Mouse (Mus musculus) urinary bladder, adult 2 months (tissue): ENCODE data around the gene Gm49393. TPM values are rescaled to one million over a fixed set of nuclear protein-coding genes. Genes with fewer than 3 reads are reported as not detected.
"Not testable (repeated sequence)": the region's sequence is repeated elsewhere in the genome, so short reads cannot be mapped to it uniquely, and the experiment has no call there.

Source experiments
- DNase-seq: peaks from one replicate; pipeline ENCODE4 v3.0.0; 2022; ENCODE audit warnings: low spot score
- polyA plus RNA-seq: library from polyadenylated mRNA; depleted of rRNA; stranded (reverse); fragments of >200 nt; gene quantifications from 2 replicates; pipeline ENCODE4 v1.2.3, GENCODE M21; 2012; rRNA removed

Gm49393 gene
- polyA plus RNA-seq: not detected in 2 replicates

GRCm38 (mm10) chr13:60935490-60935889, at the start of gene Gm49393:
Gene Gm49393, minus strand, starts transcription at chr13:60935590.
- DNase-seq: not testable (repeated sequence)

DNA sequence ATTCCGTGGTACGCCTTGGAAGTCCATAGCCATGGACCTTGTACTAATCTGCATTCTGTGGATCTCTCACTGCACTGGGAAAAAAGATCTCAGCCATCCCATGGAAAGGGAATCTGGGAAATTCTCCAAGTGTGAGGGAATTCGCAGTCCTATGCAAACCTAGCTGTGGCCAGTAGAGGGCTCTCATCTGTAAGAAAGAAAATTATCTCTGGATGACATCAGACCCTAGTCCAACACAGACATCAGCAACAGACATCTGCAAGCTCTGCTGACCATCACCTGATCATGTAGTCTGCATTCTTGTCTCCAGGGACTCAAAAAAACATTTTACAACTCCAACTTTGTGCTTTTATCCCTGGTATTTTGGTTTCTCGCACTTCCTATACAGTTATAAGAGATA, 36.9 kb upstream of the Gm49393 start:
- not testable (repeated sequence) for DNase-seq

DNA sequence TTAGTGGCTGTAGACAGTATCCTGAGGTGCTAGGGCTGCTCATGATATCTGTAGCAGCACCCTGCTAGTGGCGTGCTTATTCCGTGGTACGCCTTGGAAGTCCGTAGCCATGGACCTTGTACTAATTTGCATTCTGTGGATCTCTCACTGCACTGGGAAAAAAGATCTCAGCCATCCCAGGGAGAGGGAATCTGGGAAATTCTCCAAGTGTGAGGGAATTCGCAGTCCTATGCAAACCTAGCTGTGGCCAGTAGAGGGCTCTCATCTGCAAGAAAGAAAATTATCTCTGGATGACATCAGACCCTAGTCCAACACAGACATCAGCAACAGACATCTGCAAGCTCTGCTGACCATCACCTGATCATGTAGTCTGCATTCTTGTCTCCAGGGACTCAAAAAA, 28.6 kb upstream of the Gm49393 start:
- DNase-seq: not testable (repeated sequence)

GRCm38 (mm10) chr13:60961706-60962105, 26.3 kb upstream of the Gm49393 start:
- DNase-seq: no peak

DNA sequence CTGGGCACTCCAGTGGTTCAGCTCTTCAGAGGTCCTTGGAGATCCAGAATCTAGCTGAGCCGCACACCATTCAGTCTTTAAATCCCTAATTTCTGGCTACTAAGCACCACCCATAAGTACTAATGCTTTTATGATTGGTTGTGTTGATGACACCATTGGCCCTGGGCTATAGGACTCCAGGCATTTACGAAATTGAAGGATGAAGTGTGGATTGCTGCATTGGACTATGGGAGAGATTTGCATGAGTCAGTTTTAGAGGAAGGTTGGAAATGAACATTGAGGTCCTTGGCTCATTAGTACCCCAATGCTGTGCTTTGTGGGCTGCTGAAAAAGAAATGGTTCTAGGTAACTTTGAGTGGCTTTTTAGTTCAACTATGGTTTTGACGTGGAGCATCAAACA, 6.5 kb upstream of the Gm49393 start, which contains the start of gene Tpbpa:
Gene Tpbpa, minus strand, starts transcription at position 101 of the 400 bp plus-strand sequence.
- not testable (repeated sequence) for DNase-seq

DNA sequence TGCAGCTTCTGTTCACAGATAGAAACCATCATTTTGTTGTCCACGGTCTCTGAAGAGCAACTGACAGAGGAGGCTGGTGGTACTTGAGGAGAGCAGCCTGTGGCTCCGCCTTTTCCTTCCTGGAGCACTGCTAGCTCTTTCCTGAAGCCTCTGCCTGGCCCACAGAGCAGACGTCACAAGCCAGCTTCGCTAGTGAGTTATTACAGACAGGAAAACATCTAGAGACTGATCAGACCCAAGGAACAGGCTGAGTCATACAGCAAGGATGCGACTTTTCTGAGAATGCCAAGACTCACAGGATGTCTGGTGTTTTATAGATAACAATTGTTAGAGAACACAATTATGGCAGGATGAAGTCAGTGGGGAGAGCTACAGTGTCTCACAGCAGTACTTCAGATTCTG, 1.1 kb upstream of the Gm49393 start, which contains the start of the genes Gm49391 and Ctla2a:
Gene Gm49391, minus strand, starts transcription at position 72 of the 402 bp plus-strand sequence.
Gene Ctla2a, minus strand, starts transcription at position 126 of the 402 bp plus-strand sequence.
- no peak for DNase-seq

GRCm38 (mm10) chr13:60904780-60905179, 30.6 kb downstream of the Gm49393 start, which contains the start of gene Tpbpb:
Gene Tpbpb, minus strand, starts transcription at chr13:60904880.
- DNase-seq: not testable (repeated sequence)

DNA sequence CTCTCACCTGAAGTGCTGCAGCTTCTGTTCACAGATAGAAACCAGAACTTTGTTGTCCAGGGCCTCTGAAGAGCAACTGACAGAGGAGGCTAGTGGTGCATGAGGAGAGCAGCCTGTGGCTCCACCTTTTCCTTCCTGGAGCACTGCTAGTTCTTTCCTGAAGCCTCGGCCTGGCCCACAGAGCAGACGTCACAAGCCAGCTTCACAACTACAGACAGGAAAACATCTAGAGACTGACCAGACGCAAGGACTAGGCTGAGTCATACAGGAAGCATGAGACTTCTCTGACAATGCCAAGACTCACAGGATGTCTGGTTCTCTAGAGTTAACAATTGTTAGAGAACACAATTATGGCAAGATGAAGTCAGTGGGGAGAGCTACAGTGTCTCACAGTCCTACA, 38.1 kb downstream of the Gm49393 start, which contains the start of gene Ctla2b:
Gene Ctla2b, minus strand, starts transcription at position 120 of the 400 bp plus-strand sequence.
- no peak for DNase-seq

- DNase-seq: not testable (repeated sequence)
Observed at GRCm38 (mm10) chr13:60896794-60897193, 38.6 kb downstream of the Gm49393 start, which contains the start of gene Gm49392. Gene Gm49392, minus strand, starts transcription at chr13:60896894.

- DNase-seq: no peak
Observed at GRCm38 (mm10) chr13:60895406-60896160, 39.8 kb downstream of the Gm49393 start.

- no peak for DNase-seq
Observed at GRCm38 (mm10) chr13:60892301-60892700, 43.1 kb downstream of the Gm49393 start.

GRCm38 (mm10) chr13:60864281-60864680, 71.1 kb downstream of the Gm49393 start, which contains the start of gene 4930486L24Rik:
Gene 4930486L24Rik, minus strand, starts transcription at chr13:60864475.
- no peak for DNase-seq

DNA sequence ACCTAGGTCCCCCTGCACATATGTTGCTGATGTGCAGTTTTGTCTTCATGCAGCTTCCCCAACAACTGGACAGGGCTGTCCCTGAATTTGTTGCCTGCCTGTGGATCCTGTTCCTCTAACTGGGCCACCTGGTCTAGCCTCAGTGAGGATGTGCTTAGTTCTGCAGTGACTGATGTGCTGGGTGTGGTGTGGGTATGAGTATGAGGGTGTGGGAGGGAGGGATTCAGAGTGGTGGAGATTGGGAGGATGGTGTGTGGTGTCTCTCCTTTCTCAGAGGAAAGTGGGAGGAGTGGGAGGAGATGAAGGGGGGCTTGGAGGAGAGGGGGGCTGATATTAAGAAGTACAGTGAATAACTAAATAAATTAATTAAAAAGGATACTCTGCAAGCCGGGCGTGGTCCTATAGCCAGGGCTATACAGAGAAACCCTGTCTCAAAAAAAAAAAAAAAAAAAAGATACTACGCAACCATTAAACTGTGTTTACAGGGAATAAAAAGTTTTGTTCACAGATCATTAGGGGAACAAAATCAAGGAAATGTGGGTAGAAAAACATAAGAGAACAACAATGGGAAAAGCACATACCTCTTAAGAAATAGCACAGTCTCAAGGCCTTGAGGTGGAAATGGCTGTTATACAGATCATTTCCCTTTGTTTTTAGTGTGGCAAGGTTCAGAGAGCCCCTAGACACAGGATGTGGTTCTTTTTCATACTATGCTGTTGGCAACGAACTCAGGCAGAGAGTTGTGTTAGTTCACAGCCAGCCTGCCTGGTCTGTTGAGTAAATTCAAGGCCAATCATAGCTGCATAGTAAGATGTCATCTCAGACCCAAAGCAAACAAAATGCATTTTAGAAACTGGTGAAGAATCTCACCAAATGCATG, 86.9 kb downstream of the Gm49393 start:
- DNase-seq: no peak

DNA sequence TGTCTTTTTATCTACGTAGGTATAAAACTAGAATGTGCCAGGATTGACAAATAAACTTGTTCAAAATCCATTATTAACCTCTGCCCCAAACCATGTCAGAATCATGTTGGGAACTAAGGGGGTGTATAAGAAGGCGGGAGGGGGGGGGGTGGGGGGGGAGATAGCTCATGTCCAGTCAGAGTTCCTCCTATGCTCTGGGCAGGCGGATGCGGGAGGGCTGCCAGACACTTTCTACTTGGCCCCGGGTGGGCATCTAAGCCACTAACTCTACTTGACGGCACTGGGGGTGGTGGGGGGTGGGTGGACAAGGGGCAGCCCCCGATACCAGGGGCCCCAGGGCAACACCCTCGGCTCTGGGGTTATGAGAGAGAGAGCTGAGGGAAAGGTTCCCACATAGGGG, 92.2 kb downstream of the Gm49393 start:
- DNase-seq: no peak

DNA sequence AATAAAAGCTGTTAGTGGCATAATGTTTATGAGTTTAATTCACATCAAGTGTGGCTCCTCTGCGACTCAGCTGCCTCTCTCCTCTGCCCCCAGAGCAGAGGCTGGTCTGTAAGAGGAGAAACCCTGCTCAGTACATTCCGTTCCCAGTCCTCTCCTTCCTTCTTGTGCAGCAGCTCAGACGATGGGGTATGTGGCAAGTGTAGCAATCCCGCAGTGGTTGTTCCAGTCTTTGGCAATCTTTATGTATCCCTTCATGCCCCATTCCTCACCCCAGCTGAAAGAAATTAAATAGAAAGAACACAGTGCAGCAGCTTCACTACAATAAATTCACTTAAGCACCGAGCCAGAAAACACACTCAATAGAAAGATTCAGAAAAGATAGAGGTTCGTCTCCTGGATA, 92.7 kb downstream of the Gm49393 start:
- DNase-seq: no peak

DNA sequence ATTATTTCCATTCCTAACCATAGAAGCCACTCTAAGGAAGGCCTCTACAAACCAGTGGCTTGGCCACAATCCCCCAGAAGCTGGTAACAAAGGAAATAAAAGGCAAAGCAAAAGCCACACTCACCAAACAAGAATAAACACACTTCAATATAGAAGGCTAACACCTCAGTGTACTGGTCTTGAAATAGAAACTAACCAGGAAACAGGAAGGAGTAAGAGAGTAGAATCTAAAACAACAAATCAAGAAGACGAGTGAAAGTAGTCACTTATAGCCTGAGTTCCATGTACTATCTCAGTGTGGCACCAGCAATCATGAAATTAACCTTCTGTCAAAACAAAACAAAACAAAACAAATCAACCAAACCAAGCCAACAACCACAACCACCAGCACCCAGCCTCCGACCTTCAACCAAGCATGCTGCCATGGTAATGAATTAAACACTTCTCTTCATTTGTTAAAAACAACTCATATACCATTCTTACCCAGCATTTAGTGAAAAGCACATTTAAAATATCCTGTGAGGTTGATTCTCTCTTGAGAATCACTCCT, 96.0 kb downstream of the Gm49393 start:
- DNase-seq: no peak

- DNase-seq: no peak
Observed at GRCm38 (mm10) chr13:60826052-60826451, 109.3 kb downstream of the Gm49393 start.

GRCm38 (mm10) chr13:60820486-60821175, 114.8 kb downstream of the Gm49393 start:
- no peak for DNase-seq

GRCm38 (mm10) chr13:60819469-60819868, 115.9 kb downstream of the Gm49393 start:
- DNase-seq: no peak

DNA sequence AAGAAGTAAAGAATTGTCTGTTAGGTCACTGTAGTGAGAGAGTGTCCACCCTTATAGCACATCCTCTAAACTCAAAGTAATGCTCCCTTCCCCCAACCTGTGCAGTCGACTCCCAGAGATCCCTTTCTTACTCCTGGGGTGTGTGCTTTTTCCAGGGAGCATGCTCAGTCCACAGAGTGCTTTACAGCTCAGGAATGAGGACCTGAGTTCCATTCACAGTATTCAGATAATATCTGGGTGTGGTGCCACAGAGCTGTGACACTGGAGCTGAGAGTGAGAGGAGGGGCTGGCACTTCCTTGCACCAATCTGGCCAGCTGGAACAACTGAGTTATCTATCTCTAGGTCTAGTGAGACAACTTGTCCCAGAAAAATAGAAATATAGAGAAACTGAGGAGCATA, 121.7 kb downstream of the Gm49393 start:
- DNase-seq: no peak

- DNase-seq: no peak
Observed at GRCm38 (mm10) chr13:60812768-60813167, 122.6 kb downstream of the Gm49393 start.
